Mouse (Mus musculus) kidney, adult 2 months (tissue): ENCODE results near the gene Abca16.

Source experiments
- CTCF ChIP-seq: fragments of 200-500 bp; conservative IDR thresholded peaks from 2 replicates; pipeline ENCODE4 v1.5.1; 2011; ENCODE audit warnings: low read depth, mild to moderate bottlenecking, control low read depth, low read length, moderate library complexity, mixed read lengths; ENCODE audit not compliant: insufficient read depth, insufficient read length
- POLR2A ChIP-seq: fragments of 200-500 bp; IDR thresholded peaks from one replicate; pipeline ENCODE4 v1.6.1; 2011; ENCODE audit warnings: low read depth, low read length, control low read depth

DNA sequence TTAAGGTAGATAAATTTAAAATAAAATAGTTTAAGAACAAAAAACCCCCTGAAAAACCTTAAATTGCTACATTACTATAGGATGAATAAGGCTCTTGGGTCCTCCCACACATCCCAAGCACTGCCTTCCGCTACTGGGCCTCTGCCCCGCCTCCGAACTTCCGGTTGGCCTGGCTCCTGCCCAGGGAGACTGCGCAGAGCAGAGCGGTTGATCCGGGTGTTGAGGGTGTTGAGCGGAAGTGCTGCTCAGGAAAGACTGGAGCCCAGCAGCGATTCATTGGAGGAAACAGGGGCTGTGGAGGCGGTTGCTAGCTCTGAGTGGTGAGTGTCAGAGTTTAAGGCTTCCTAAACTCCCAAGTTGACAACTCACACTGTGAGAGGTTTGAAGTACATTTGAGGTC lies at the start of gene Abca16:
- TF ChIP-seq POLR2A (no peak), CTCF (no peak)
